Mouse (Mus musculus) left cerebral cortex, postnatal 36 days (tissue): ENCODE results near the gene Nr5a2. TPM values are rescaled to one million over a fixed set of nuclear protein-coding genes. Genes with fewer than 3 reads are reported as not detected.

Source experiments
- DNase-seq, 2 experiments: peaks; one replicate each; pipeline ENCODE4 v3.0.0; 2021 to 2022; ENCODE audit warnings: low spot score in 2 of 2, mixed read lengths in 1 of 2
- intact Hi-C: fragments of 180-260 bp; cut with DNase I; formaldehyde crosslinking; loops from one replicate; pipeline ENCODE4 v1.15.1; 2025
- total RNA-seq, 2 experiments: library from RNA; stranded (reverse); gene quantifications; 2 replicates each; pipeline ENCODE4 v1.2.3; 2021

Gene Nr5a2
- total RNA-seq, 2 experiments from 2014 or later, result 0.12 TPM; not detected in 1

DNA sequence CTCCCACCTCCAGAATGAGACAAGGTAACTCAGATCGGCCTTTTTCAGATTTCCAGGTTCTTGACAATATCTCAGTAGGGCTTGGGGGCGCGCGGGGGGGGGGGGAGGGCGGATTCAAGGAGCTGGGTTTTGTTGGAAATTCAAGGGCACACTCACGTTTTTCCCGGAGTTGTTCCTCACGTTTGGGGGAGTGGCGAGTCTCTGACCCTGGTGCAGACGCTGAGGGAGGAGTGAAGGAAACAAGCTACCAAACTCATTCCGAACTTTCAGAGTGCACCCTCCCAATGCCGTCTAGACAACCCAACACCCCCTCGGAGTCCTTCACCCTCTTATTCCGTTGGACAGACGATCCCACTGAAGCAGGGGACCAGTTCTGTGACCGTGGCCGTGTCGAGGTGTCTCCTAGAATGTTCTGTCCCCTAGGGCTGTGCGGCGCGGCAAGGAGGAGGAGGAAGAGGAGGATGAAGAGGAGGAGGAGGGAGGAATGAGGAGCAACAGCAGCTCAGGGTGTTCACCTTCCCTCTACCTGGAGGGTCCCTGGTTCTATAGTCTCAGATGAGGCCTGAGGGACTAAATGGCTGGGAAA is 8.2 kb downstream of the Nr5a2 start:
- intact Hi-C loops, result loop anchor here (10.0 kb wide), 1 partner anchor 273 kb away; no protein-coding TSS in a partner anchor

DNA sequence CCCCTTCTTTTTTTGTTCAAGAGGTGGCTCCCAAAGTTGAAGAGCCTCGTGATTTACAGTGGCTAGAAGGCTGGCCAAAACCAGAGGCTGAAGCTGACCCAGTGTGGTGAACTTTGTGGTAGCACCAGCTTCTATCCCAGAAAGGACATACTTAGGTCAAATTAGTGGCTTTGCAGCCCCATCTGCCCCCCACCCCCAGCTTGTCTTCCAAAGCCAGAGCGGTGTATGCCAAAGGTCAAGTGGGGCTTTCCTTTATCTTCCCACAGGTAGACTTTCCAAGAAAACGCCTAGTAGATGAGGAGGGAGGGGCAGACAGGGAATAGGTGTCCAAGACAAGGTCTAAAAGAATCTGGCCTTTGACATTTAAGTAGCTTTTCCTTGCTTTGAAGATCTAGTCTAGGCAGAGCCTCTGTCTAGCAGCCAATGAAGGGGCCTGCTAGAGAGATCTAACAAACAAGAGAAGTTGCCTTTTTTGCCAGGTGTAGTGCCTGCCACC is 9.0 kb downstream of the Nr5a2 start:
- no peak for DNase-seq
- intact Hi-C loops, result loop anchor here (10.0 kb wide), 1 partner anchor 274 kb away; no protein-coding TSS in a partner anchor

More for the DNA sequence above, 8.2 kb downstream of the Nr5a2 start:
- DNase-seq, result no peak

DNA sequence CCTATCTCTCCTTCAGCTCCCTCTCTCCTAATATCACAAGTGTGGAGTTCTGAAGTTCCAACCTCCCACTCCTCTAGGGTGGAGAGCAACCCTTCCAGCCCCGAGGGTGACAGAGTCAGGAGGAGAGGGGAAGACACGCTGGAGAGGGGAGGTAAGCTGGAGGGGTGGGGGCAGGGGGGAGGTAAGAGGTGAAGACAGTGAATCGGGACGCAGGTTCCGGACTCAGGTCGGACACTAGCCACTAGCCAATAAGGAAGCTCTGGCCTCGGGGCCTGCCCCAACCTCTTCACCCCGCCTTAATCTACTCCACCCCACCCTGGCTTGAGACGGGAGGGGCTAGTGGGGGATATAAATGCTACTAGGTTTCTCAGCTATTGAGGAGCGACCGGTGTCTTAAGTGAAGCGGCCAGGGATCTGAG is 10.9 kb downstream of the Nr5a2 start:
- intact Hi-C loops, result loop anchor here (10.0 kb wide), 1 partner anchor 1895 kb away; the partner anchor contains the start of gene Lhx9
- no peak for DNase-seq

DNA sequence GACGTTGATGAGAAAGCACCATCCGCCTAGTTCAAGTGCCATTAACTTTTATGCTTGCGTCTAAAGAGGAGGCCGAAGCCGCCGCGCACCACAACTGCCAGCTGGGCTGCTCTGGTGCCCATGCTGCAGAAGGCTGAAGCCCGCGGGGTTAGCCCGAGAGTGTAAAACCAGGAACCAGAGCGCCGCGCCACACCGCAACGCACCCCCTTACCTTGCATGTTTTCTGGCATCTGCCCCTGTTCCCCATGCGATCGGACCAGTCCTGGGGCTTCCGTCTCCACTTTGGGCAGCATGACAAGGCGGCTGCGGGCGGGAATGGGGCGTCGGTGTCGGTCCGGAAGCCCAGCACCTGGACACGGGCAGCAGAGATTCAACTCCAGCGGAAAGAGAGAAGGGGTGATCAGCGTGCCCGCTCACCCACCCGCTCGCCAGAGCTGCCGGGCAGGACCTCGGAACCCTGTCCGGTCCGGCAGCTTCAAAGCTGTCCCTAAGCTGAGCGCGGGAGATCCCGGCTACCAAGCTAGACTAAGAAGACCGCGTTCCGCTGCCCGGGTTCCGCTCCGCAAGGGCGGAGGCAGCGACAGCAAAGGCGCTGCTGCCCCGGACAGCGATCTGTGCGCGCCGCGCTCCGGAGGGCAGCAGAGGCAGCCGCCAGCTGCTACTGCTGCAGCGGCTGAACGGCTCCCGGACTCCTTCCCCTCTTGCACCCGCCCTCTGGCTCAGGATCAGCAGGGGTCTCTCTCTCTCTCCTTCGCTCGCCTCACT is 11.6 kb downstream of the Nr5a2 start:
- intact Hi-C loops, result loop anchor here (10.0 kb wide), 1 partner anchor 1896 kb away; the partner anchor contains the start of gene Lhx9
- peak; percentile 12 to 20 for DNase-seq

DNA sequence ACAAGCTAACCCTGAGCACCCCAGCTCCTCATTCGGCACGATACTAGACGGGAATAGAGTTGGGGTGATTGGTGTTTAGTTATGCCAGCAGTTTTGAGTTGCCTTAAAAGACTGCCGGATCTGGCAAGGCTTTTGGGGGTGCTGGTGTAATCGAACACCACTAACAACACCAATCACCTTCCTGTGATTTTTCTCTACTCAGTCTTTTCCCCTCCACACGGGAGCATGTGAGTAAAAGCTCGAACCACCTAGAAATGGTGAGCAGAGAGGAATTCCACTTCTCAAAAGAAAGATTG is 12.2 kb downstream of the Nr5a2 start:
- intact Hi-C loops, result loop anchor here (10.0 kb wide), 1 partner anchor 1897 kb away; the partner anchor contains the start of gene Lhx9

DNA sequence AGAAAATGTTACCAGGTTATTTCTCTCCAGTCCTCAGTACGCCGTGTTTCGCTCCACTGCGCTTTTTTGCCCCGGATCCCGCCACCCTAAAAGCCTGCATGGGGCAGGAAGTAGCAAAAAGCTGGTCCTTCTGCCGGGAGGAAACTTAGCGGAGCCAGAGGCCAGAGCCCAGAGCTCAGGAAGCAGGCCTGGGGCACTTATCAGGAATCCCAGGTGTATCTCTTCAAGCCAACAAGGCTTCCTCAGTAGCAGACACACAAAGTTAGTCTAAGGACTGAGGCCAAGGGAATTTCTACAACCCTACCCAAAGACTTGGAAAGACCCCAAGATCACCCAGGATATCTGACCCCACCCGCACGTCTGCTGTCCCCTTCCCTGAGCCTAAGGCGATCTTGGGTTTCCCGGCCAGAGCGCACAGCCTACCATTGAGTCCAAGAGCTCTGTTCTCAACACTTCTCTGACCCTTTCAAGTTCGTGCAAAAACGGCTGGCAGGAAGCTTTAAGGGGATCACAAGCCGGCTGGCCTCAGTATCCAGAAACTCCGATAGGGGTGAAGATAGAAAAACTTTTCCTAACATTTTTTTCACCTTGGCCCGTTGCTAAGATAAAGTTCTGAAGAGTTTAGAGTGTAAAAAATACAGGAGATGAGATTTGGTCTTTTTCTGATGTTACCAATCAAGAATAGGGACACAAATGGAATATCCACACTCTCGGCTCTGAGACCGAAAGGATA is 12.7 kb downstream of the Nr5a2 start:
- no peak for DNase-seq

More for the DNA sequence above, 12.2 kb downstream of the Nr5a2 start:
- DNase-seq, result no peak

DNA sequence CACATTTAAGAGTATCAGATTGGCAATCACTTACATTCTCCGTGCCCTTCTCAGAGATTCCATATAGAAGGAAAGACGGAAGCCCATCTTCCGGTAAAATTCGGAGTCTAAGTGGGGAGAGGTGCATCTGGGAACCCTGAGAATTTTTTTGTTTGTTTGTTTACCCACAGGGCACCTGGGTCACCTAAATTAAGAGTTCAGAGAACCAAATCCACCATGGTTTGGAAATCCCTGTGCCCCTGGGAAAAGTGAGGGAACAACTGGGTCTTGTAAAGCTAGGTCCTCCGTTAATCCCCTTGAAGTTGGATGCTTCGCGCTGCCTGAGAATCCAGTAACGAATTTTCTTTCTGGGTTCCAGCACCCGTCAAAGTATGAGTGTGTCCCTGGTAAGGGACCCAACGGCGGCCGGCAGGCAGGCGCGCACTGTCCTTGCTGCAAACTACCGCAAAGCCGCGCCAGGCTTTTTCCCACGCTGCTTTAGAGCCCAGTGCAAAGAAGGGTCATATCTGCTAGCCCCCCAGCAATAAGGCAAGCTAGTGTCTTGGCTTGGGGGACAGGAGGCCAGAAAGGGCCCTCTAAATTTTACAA is 13.3 kb downstream of the Nr5a2 start:
- intact Hi-C loops, result loop anchor here (10.0 kb wide), 1 partner anchor 1898 kb away; the partner anchor contains the start of gene Lhx9
- no peak for DNase-seq

More for the DNA sequence above, 12.7 kb downstream of the Nr5a2 start:
- intact Hi-C loops, result loop anchor here (10.0 kb wide), 1 partner anchor 1897 kb away; the partner anchor contains the start of gene Lhx9

DNA sequence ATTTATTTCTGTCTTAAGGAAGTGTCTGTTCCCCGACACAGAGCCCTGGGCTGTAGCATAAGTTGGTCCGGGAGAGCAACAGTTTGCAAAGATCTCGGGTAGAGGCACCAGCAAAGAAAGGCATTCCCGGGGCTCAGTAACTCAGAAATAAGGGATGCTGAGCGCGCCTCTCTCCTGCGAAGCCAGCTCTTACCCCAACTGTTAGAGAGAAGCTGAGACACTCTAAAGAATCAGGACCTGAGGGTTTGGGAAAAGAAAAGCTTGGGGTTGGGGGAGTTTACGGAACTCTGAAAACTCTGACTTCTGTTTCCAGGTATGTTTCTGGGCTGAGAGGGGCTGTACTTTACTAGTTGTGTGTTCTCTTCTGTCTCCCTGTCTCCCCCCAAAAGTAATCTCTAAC is 13.8 kb downstream of the Nr5a2 start:
- DNase-seq, result no peak
- intact Hi-C loops, result loop anchor here (10.0 kb wide), 1 partner anchor 1898 kb away; the partner anchor contains the start of gene Lhx9

DNA sequence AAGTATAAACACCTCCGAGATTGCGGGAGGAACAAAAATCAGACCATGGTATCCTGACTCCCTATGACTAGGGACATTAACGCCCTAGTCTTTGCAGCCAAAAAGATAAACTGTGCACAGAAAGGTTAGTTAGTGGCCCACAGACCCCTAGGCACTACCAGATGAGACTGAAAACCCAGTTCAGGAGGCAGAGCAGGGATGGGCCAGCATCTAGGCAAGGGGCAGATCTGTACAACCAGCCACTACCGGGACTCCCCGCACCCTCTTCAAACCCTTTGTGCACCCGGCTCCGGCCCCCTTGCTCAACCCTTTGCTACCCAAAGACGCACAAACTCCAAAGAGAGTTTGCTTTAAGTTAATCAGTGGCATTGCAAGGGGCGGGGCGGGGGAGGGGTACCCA is 14.4 kb downstream of the Nr5a2 start:
- intact Hi-C loops, result loop anchor here (10.0 kb wide), 1 partner anchor 1899 kb away; the partner anchor contains the start of gene Lhx9
- DNase-seq, result no peak

DNA sequence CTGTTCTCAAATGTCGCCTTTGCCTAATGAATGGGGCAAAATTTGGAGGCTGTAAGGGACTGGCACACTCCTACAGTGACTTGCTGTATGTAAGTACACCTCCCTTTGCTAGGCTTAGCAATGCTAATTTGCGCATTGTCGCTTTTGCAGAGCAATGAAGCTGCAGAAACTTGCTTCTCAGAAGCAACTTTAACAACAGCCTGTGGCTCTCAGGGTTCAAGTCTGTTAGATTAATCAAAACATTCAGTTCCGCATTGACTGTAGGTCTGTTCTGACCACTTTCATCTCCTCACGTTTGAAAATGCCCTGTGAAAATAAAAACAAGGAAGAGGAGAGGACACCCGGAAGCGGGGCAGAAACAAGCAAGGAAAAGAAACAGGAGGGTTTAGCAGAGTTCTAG is 14.8 kb downstream of the Nr5a2 start:
- intact Hi-C loops, result loop anchor here (10.0 kb wide), 1 partner anchor 1899 kb away; the partner anchor contains the start of gene Lhx9
- DNase-seq, result no peak

DNA sequence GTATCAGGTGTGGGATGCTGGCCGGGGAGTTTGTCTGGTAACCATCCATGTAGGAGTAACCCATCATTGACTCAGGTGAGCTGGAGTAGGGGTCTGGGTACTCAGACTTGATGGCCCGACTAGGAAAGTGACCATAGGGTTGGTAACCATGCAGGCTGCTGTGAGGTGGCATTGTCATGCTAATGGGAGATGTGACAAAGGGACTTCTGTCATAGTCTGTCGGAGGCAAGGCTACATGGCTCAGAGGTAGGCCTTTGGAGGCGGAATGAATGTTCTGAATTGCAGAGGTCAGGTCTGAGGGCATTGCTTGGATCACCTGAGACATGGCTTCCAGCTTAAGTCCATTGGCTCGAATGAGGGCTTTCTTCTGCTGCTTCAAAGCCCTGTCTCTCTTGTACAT is 19.6 kb downstream of the Nr5a2 start:
- DNase-seq, result no peak
- intact Hi-C loops, result loop anchor here (10.0 kb wide), 1 partner anchor 1904 kb away; the partner anchor contains the start of gene Lhx9

DNA sequence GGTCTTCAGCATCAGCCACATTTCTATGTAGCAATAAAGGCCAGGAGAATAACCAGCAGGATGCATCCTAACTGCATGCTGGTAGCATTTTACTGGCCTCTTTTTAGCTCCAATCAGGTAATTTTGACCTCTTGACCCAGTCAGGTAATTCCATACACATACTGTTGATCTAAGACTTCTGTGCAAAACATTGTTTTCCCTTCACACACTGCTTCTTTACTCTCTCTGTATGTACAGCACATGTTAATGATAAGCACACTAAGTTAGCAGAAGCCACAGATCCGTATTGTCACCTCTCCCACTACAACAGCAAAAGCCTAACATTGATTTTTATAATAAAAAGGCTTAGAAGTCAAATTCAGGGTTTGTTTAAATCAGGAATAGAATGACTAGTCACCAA is 21.0 kb downstream of the Nr5a2 start:
- no peak for DNase-seq
- intact Hi-C loops, result no loop called here

DNA sequence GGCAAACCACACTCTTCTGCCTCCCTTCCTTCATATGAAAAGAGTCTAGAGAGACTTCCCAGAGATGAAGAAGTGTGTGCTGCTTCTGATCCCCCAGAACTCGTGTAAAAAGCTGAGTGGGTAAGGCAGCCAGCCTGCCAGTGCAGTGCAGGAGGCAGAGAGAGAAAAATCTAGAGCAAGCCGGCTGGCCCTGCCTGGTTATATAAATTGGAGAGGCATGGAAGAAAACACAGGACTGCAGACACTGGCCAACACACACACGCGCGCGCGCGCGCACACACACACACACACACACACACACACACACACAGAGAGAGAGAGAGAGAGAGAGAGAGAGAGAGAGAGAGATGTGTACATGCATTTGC is 24.3 kb downstream of the Nr5a2 start:
- intact Hi-C loops, result no loop called here
- DNase-seq, result no peak

DNA sequence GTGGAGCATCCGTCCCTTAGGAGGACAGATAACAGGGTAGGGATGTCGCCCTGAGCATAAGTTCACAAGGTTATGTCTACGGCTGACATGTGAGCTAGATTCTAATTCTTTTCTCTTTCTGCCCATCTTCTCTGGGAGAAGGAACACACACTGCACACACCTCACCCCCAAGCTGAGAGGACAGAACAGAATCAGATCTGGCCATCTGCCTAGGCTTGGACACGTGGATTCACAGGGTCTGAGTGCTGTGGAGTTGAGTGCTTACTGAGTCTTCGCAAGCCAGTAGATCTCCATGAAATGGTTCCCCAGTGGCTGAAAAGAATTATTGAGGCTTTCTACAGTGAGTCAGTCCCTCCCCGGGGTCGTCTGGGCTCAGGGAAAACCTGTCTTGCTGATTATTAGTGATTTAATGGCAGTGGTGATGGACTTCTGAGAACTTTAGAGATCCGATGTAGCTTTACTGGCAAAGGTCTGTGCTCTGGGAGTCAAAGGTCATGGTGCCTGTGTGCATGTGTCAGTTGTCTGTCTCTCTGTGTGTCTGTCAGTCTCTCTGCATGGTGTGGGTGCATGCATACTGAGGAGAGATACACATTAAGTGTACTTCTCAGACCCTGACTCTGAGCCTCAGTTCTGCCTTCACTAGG is 24.8 kb downstream of the Nr5a2 start:
- DNase-seq, result no peak
- intact Hi-C loops, result no loop called here

DNA sequence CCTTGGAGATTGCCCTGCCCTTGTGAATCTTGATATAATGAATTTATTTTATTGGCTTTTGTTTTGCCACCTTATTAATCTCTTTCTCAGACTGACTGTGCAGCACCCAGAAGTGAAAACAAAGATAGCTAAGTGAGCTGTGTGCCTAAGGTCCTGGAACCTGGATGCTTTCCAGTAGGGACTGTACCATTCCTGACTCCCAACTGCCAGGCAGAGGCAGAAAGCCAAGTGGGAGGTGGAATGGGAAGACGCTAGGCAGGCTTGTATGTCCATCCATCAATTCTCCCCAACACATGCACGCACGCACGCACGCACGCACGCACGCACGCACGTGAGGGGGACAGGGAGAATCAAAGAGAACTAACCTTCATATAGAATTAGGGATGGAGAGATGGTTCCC is 26.2 kb downstream of the Nr5a2 start:
- intact Hi-C loops, result no loop called here

DNA sequence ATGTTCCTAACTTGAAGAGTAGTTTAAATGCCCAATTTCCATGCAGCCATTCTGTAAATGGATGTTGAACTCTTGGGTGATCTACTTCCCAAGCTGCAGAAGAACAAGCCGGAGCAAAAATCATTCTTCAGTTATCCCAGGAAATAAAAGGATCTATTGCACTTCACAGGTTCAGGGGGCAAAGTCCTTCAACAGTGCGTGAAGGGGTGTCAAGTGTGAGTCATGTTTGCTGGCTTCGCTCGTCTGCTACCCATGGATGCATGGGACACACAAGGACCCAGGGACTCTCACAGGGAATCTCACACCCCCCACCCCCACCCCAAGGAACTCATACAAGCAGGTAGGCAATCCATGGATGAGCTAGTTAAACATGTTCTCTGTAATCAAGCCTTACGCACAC is 29.2 kb downstream of the Nr5a2 start:
- intact Hi-C loops, result no loop called here
- no peak for DNase-seq

More for the DNA sequence above, 26.2 kb downstream of the Nr5a2 start:
- no peak for DNase-seq

DNA sequence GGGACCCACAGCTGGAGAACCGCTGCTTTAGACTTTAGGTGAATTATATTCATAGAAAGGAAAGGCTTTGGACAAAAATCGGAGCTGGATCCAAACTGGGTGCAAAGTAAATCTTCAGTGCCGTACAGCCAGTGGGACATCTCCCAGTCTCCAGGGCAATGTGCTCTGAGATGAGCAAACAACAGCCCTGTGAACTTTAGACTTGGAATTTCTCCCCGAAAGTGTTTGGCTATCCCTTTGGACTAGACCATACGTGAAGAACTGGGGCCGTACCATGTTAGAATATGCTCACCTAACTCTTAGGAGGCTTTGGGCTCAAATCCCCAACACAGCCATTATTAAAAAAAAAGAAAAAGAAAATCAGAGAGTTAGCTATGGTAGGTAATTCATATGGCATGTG is 30.5 kb downstream of the Nr5a2 start:
- no peak for DNase-seq
- intact Hi-C loops, result no loop called here

DNA sequence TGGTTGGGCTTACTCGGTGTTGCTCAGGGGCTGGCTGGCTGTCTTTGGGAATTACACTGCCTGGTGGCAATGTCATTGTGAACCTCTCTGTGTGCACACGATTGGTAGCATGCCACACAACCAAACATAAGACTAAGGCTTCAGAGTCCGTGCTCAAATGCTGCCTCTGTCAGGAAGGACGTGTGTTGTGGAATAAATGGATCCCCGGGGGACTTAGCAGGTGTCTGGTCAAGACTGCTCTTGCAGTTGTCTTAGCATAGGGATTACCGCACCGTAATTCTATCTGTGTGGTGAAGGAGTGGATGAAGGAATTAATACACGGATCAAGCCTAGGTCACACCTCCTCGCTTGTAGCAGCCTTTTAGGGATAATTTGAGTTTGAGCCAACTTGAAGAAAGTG is 32.8 kb downstream of the Nr5a2 start:
- no peak for DNase-seq
- intact Hi-C loops, result no loop called here

DNA sequence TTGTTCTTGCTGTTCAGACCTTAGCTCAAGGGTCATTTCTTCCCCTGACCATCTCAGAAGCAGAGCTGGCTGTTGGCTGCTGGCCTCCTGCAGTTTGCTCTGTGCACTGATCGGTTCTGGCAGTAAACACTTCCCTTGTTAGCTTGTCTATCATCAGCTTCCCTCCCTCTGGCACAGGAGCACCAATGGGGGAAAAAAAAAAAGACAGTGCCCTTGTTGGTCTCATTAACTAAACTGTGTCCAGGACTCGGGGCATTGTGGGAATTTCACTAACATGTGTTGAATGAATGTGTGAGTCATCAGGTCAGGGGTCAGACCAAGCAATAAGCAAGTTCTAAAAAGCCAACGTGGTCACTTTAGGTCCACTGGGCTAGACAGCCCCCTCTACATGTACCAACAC is 34.2 kb downstream of the Nr5a2 start:
- no peak for DNase-seq
- intact Hi-C loops, result no loop called here
